Mouse (Mus musculus) layer of hippocampus, adult 9-11 months (tissue): ENCODE measurements around the gene Aldh3a2.

Experiments
- DNase-seq: peaks from one replicate; pipeline ENCODE4 v3.0.0; 2022

The Aldh3a2 gene

GRCm38 (mm10) chr11:61271612-61272011 is 4.3 kb upstream of the Aldh3a2 start:
- no peak for DNase-seq

- DNase-seq, result no peak
These were observed 3.1 kb upstream of the Aldh3a2 start for GRCm38 (mm10) chr11:61270406-61270805.

- DNase-seq, result no peak
These were observed 1.5 kb upstream of the Aldh3a2 start for GRCm38 (mm10) chr11:61268626-61269349.

GRCm38 (mm10) chr11:61263841-61264240 is 3.4 kb downstream of the Aldh3a2 start:
- DNase-seq, result no peak

GRCm38 (mm10) chr11:61262516-61262915 is 4.7 kb downstream of the Aldh3a2 start:
- DNase-seq, result no peak

GRCm38 (mm10) chr11:61259106-61259505 is 8.2 kb downstream of the Aldh3a2 start:
- DNase-seq, result no peak

- DNase-seq, result no peak
These were observed 14.5 kb downstream of the Aldh3a2 start for GRCm38 (mm10) chr11:61252807-61253206.

- no peak for DNase-seq
These were observed 15.5 kb downstream of the Aldh3a2 start for GRCm38 (mm10) chr11:61251741-61252140.

GRCm38 (mm10) chr11:61244406-61244805 is 22.9 kb downstream of the Aldh3a2 start:
- no peak for DNase-seq

GRCm38 (mm10) chr11:61236015-61236414 is 31.2 kb downstream of the Aldh3a2 start:
- DNase-seq, result no peak

GRCm38 (mm10) chr11:61234174-61234573 is 33.1 kb downstream of the Aldh3a2 start:
- no peak for DNase-seq

GRCm38 (mm10) chr11:61231329-61231728 is 35.9 kb downstream of the Aldh3a2 start:
- DNase-seq, result peak; percentile 23

GRCm38 (mm10) chr11:61228406-61228805 is 38.9 kb downstream of the Aldh3a2 start:
- DNase-seq, result no peak

GRCm38 (mm10) chr11:61227816-61228215 is 39.4 kb downstream of the Aldh3a2 start:
- DNase-seq, result no peak

- DNase-seq, result peak; percentile 75
These were observed 41.3 kb downstream of the Aldh3a2 start for GRCm38 (mm10) chr11:61225941-61226412.

GRCm38 (mm10) chr11:61225511-61225910 is 41.8 kb downstream of the Aldh3a2 start:
- DNase-seq, result no peak

- no peak for DNase-seq
These were observed 42.4 kb downstream of the Aldh3a2 start for GRCm38 (mm10) chr11:61224907-61225306.

- no peak for DNase-seq
These were observed 43.0 kb downstream of the Aldh3a2 start for GRCm38 (mm10) chr11:61224234-61224744.

- DNase-seq, result no peak
These were observed 44.1 kb downstream of the Aldh3a2 start for GRCm38 (mm10) chr11:61222971-61223745.

GRCm38 (mm10) chr11:61222007-61222406 is 45.3 kb downstream of the Aldh3a2 start:
- DNase-seq, result no peak

GRCm38 (mm10) chr11:61220156-61220881 is 46.9 kb downstream of the Aldh3a2 start:
- DNase-seq, result peak; percentile 31

GRCm38 (mm10) chr11:61215936-61216335 is 51.3 kb downstream of the Aldh3a2 start:
- DNase-seq, result no peak

- DNase-seq, result no peak
These were observed 55.2 kb downstream of the Aldh3a2 start for GRCm38 (mm10) chr11:61212102-61212501.
